Mouse (Mus musculus) 3T3-L1 (cell line): Measurements from ENCODE around the gene Zbp1.
A peak's percentile ranks its signal among the peaks of the same experiment; 100 is the strongest.

ENCODE experiments used
- DNase-seq: peaks from one replicate; pipeline ENCODE4 v3.0.0-alpha.2; 2015; ENCODE audit warnings: low read depth, low spot score

Zbp1 gene

GRCm38 (mm10) chr2:173216840-173217239 is 1.9 kb downstream of the Zbp1 start:
- DNase-seq = no peak

DNA sequence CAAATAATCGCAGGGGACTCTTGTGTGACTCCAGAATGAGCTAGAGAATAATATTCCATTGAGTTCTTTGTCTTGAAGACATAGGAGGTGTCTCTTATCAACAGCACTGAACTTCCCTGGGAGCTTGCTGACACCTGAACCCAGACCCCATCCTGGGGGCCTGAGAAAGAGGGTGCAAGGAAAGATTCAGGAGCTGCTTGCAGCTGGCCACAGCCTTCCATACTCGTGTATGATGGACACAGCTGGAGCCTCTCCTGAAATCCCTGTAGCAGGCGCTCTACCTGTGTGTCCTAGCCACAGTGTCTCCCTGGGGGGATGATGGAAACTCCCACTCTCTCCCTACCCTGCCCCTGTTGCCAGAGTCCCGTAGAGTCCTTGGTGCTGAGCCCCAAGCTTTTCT is 6.5 kb downstream of the Zbp1 start:
- DNase-seq = no peak

- DNase-seq = no peak
Measured at GRCm38 (mm10) chr2:173209091-173209815, 9.5 kb downstream of the Zbp1 start.

DNA sequence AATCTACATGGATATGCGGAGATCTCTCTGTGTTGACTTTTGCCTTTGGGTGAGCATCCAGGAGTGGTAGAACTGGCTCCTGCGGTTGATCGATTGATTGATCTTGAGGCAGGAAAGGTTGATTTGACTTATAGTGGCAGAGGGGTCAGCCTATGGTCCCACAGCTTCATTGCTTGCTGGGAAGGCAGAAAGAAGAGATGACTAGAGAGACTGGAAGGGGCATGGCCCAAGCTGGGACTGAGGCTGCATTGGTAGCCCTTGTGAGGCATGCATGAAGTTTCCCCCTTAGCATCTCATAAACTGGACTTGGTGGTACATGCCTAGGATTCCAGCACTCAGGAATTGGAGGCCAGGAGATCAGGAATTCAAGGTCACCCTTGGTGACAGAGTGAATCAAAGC is 11.7 kb downstream of the Zbp1 start:
- no peak for DNase-seq

- no peak for DNase-seq
Measured at GRCm38 (mm10) chr2:173205563-173206099, 13.1 kb downstream of the Zbp1 start.

- no peak for DNase-seq
Measured at GRCm38 (mm10) chr2:173204671-173205070, 14.1 kb downstream of the Zbp1 start.

- DNase-seq = no peak
Measured at GRCm38 (mm10) chr2:173203726-173204125, 15.0 kb downstream of the Zbp1 start.

- DNase-seq = no peak
Measured at GRCm38 (mm10) chr2:173202924-173203689, 15.6 kb downstream of the Zbp1 start.

DNA sequence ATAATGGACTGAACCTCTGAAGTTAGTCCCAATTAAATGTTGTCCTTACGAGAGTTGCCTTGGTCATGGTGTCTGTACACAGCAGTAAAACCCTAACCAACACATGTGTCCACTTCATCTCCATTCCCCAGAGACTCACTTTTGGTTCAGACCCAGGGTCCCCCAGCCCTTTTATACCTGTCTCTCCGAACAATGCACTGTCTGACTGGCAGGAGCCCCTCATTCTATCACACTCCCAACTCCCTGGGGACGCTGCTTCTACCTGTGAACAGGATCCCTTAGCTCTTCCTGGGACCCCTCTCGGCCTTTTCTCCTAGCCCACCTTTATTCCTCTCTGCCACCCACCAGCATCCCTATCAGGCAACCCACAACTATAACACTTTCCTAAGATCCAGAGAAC is 23.9 kb downstream of the Zbp1 start:
- no peak for DNase-seq

GRCm38 (mm10) chr2:173187182-173187855 is 31.4 kb downstream of the Zbp1 start:
- peak; percentile 29 for DNase-seq

- peak; percentile 83 for DNase-seq
Measured at GRCm38 (mm10) chr2:173186047-173186943, 32.4 kb downstream of the Zbp1 start.

- no peak for DNase-seq
Measured at GRCm38 (mm10) chr2:173185282-173185681, 33.4 kb downstream of the Zbp1 start.

DNA sequence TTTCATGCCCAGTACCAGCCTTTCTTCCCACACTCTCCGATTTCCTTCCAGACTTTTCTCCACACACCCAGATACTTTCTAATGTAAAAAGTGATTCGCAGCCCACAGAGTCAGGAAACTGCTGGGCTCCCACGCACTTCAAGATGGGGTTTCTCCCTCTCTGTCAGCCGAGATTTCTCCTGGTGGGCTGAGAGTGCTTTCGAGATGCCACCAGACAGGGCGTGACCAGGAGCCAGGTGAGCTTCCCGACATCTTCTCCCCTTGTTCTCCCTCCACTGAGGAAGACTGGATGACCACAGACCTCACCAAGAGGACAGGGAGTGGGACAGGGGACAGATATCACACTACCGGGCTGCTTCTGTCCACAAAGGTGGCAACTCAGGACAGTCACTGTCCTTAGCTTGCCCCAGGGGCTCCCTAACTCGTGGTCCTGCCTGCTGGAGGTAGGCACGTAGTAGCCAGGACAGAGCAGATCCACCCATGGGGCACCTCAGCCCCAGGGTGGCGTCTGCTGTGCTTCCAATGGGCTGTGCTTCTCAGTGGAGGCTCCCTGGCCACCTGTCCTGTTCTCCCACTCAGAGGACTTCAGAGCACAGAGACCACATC is 34.1 kb downstream of the Zbp1 start:
- DNase-seq = no peak

- DNase-seq = peak; percentile 63
Measured at GRCm38 (mm10) chr2:173183836-173184460, 34.8 kb downstream of the Zbp1 start.

DNA sequence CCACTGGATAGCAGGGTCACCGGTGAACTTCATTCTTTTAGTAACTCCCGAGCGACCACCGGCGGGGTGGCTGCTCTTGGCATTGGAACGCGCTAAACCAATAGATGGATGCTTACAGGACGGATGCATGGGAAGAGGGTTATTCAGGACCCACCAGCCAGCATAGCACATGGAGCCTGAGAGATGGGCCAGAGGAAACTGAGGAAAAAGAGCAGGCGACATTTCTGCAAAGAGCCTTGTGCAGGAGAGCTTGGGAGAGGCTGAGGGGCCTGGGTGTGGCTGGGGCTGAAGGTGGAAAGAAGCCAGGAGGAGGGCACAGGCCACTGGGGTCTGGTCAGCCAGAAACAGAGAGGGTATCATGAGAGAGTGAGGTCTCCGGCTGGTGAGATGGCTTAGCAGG is 35.4 kb downstream of the Zbp1 start:
- no peak for DNase-seq

GRCm38 (mm10) chr2:173182796-173183195 is 35.9 kb downstream of the Zbp1 start:
- DNase-seq = no peak

DNA sequence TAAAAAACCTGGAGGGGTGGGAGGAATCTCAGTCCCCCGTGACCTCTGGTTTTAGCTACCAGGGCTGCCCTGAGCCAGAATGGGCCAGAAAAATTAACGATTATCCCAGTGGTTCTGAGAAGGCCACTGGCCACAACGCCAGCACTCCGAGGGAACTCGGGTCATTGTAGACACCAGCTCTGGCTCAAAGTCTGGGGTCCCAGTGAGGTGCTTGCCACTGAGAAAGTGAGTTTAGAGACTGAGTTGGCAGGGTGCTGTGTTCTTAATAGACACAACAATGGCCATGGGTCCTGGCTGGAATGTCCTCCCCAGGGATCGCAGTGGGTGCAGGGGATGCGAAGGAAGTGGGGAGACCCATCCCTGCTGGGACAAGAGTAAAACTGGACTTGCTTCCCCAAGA is 36.8 kb downstream of the Zbp1 start:
- no peak for DNase-seq

- DNase-seq = no peak
Measured at GRCm38 (mm10) chr2:173181486-173181885, 37.2 kb downstream of the Zbp1 start.

DNA sequence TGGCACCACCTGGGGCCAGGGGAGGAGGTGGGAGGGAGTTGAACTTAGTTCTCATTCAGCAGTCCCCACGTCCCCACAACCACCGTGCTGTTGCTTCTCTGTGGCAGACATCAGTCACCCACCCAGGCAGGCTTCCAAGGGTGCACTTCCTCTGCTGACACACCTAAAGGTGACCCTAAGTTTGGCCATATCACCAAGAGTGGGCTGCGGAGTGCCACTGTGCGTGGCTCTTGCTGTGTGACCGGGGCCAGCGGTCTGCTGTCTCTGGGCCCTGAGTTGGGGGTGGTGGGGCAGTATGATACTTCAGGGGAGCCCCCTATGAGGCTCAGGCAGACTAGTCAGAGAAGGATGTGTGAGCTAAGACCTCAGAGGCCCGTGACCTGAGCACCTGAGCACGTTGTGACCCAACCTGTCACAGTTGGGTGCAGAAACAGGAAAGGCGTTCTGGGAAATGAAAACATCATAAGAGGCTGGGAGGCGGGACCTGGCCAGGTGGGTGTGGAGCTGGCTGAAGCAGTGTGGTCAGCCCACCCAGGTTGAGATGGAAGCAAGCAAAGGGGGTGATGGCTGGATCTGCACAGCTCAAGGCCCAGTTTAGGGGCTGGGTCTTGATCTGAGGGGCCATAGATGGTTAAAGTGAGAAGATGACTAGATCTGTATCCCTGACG is 37.9 kb downstream of the Zbp1 start:
- no peak for DNase-seq

GRCm38 (mm10) chr2:173180026-173180425 is 38.7 kb downstream of the Zbp1 start:
- no peak for DNase-seq
